In the genomic region with DNA sequence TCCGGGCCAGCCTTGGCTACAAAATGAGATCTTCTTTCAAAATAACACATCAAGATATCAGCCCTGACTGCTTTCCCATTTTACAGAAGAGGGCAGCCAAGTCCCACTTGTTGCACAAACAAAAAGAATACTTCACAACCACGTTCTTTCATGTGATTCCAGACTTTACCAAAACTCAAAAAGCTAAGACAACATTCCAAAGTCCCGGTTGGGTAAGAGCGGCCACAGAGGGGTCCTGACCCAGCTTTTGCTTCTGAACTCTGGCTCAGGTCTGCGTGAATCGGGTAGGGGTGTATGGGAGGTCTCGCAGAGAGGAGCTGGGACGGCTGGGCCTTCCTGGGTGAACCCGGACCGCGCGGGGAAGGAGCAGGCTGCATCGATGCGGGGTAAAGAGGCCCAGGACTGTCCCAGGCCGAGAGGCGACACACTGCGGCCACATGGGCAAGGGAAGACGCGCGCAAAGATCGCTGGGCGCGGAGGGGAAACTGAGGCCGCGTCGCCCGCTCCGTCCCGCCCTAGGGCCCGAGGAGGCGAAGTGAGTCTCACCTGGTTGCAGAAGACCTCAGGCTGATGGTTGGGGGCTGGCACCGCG, we compare ENCODE assay signal across 7 mouse cellular contexts. TPM values are rescaled to one million over a fixed set of nuclear protein-coding genes. Genes with fewer than 3 reads are reported as not detected.
DNase-seq lines count a peak whose midpoint lies in the region; ATAC-seq and TF ChIP-seq lines count a peak whose summit lies in the region.

No protein-coding gene starts in this region.

- under 1% methylated on average over 33 of the region's 33 CpGs for WGBS in liver, adult 2 months
- WGBS in embryonic facial prominence, embryonic 10.5 days, result 4% methylated on average over 33 of the region's 33 CpGs
- 6% methylated on average over 27 of the region's 33 CpGs for WGBS in hindbrain, embryonic 11.5 days
- 2% methylated on average over 33 of the region's 33 CpGs for WGBS in lung, embryonic 16.5 days

- peak overlapping the region; percentile 99 for H3K4me2 ChIP-seq in hindbrain, embryonic 11.5 days (replicated peaks; ENCODE audit: low read depth, low read length)
- H3K4me2 ChIP-seq in lung, embryonic 16.5 days (ENCODE audit: low read depth, low read length), result peak overlapping the region; percentile 80

- H3K27me3 ChIP-seq in liver, adult 2 months (ENCODE audit: control insufficient read depth, insufficient read depth, low read length), result no peaks in the 10 kb centered on the region
- H3K27me3 ChIP-seq in embryonic facial prominence, embryonic 10.5 days (replicated peaks; ENCODE audit: low read depth, poor library complexity, severe bottlenecking), result no peaks in the 10 kb centered on the region; the same call in 1 of the 2 replicates
- no peaks in the 10 kb centered on the region for H3K27me3 ChIP-seq in hindbrain, embryonic 11.5 days (ENCODE audit: control insufficient read depth, insufficient read depth, low read length)
- H3K27me3 ChIP-seq in lung, embryonic 16.5 days (ENCODE audit: control insufficient read depth, insufficient read depth, low read depth, low read length), result no peaks in the 10 kb centered on the region

- peak overlapping the region; percentile 98 for H3K27ac ChIP-seq in liver, adult 2 months (replicated peaks; ENCODE audit: insufficient read depth, low read depth, low read length)
- H3K27ac ChIP-seq in embryonic facial prominence, embryonic 10.5 days (replicated peaks), result peak overlapping the region; percentile 86
- H3K27ac ChIP-seq in hindbrain, embryonic 11.5 days (ENCODE audit: low read depth, low read length), result no peak overlapping the region
- H3K27ac ChIP-seq in lung, embryonic 16.5 days (ENCODE audit: low read length), result peak overlapping the region; percentile 89

- peak; percentile 43 for ATAC-seq in hindbrain, embryonic 11.5 days (ENCODE audit: low FRiP score)
- peak; percentile 59 for ATAC-seq in lung, embryonic 16.5 days (ENCODE audit: low read depth)

- H3K9ac ChIP-seq in liver, adult 2 months (ENCODE audit: low read depth, low read length), result peak overlapping the region; percentile 97
- H3K9ac ChIP-seq in hindbrain, embryonic 11.5 days (ENCODE audit: low read depth, low read length), result peak overlapping the region; percentile 75
- H3K9ac ChIP-seq in lung, embryonic 16.5 days (ENCODE audit: low read length), result peak overlapping the region; percentile 81

- no peak for TF ChIP-seq POLR2A in liver, adult 2 months (IDR thresholded peaks at IDR 0.05; ENCODE audit: extremely low read depth, insufficient read depth, low read length)

- peaks cover 4% of the 10 kb centered on the region for H3K36me3 ChIP-seq in liver, adult 2 months (ENCODE audit: control insufficient read depth, insufficient read depth, low read length)
- peaks cover 3% of the 10 kb centered on the region; the same call in 1 of the 2 replicates for H3K36me3 ChIP-seq in embryonic facial prominence, embryonic 10.5 days (replicated peaks)
- H3K36me3 ChIP-seq in hindbrain, embryonic 11.5 days (ENCODE audit: control insufficient read depth, insufficient read depth, low read length), result no peaks in the 10 kb centered on the region
- H3K36me3 ChIP-seq in lung, embryonic 16.5 days (ENCODE audit: control insufficient read depth, insufficient read depth, low read length), result no peaks in the 10 kb centered on the region

- H3K79me2 ChIP-seq in liver, adult 2 months (ENCODE audit: control insufficient read depth, insufficient read depth, low read length), result peaks cover 26% of the 10 kb centered on the region

- H3K4me3 ChIP-seq in liver, adult 2 months (ENCODE audit: insufficient read depth, low read depth, low read length), result peak overlapping the region; percentile 81
- H3K4me3 ChIP-seq in embryonic facial prominence, embryonic 10.5 days, result peak overlapping the region; percentile 92
- H3K4me3 ChIP-seq in hindbrain, embryonic 11.5 days (ENCODE audit: low read depth, low read length), result peak overlapping the region; percentile 70
- peak overlapping the region; percentile 76 for H3K4me3 ChIP-seq in lung, embryonic 16.5 days (ENCODE audit: low read length)

- H3K9me3 ChIP-seq in embryonic facial prominence, embryonic 10.5 days, result no peaks in the 10 kb centered on the region
- no peaks in the 10 kb centered on the region for H3K9me3 ChIP-seq in hindbrain, embryonic 11.5 days (ENCODE audit: control insufficient read depth, low read length)
- H3K9me3 ChIP-seq in lung, embryonic 16.5 days (ENCODE audit: control insufficient read depth, low read length), result no peaks in the 10 kb centered on the region

- no peak for TF ChIP-seq CTCF in liver, adult 2 months (IDR thresholded peaks at IDR 0.05; ENCODE audit: low read depth, low read length)

- peak; percentile 97 for DNase-seq in liver, adult 2 months (ENCODE audit: extremely low read depth, low read depth, low spot score)
- DNase-seq in liver, result no peak
- no peak for DNase-seq in embryonic facial prominence, embryonic 10.5 days (ENCODE audit: low spot score)
- DNase-seq in hindbrain, embryonic 11.5 days (ENCODE audit: low spot score), result no peak
- DNase-seq in c-Kit-positive CD71-positive TER-119-positive erythroid progenitor cells, embryonic 14.5 days (ENCODE audit: low spot score), result no peak
- no peak for DNase-seq in frontal cortex, adult 2 months (ENCODE audit: extremely low spot score in 1 of 2, low spot score in 1 of 2)

- peaks cover 27% of the 10 kb centered on the region for H3K4me1 ChIP-seq in liver, adult 2 months (ENCODE audit: control insufficient read depth, insufficient read depth, low read length)
- H3K4me1 ChIP-seq in embryonic facial prominence, embryonic 10.5 days, result peaks cover 40% of the 10 kb centered on the region
- H3K4me1 ChIP-seq in hindbrain, embryonic 11.5 days (replicated peaks; ENCODE audit: control insufficient read depth, insufficient read depth, low read length), result no peaks in the 10 kb centered on the region
- peaks cover 22% of the 10 kb centered on the region for H3K4me1 ChIP-seq in lung, embryonic 16.5 days (replicated peaks; ENCODE audit: control insufficient read depth, insufficient read depth, low read length)

RNA-seq across cellular contexts. Expression of a gene that starts 0.7 kb away (rescaled TPM):
- 1,488 and 1,502 TPM in 2 replicates for total RNA-seq in liver, adult 2 months (2014; rRNA removed)
- polyA plus RNA-seq in liver, adult 2 months (2012; rRNA removed), result 3,750 and 4,351 TPM in 2 replicates
- 145 and 157 TPM in 2 replicates for polyA plus RNA-seq in embryonic facial prominence, embryonic 10.5 days (2016; fragmentation: Nextera tagmentation; extraction: Ambion mirVana)
- 36.0 and 63.3 TPM in 2 replicates for polyA plus RNA-seq in hindbrain, embryonic 11.5 days (2014; fragmentation: Nextera tagmentation; extraction: Ambion mirVana)
- 388 and 419 TPM in 2 replicates for polyA plus RNA-seq in lung, embryonic 16.5 days (2015; fragmentation: Nextera tagmentation; extraction: Ambion mirVana)
- polyA plus RNA-seq in frontal cortex, adult 2 months (2012; rRNA removed), result 199 and 205 TPM in 2 replicates

RNA-seq across cellular contexts. Expression of a gene that starts 25.8 kb away (rescaled TPM):
- total RNA-seq in liver, adult 2 months (2014; rRNA removed), result 9.6 and 14.4 TPM in 2 replicates
- polyA plus RNA-seq in liver, adult 2 months (2012; rRNA removed), result 9.1 and 10.1 TPM in 2 replicates
- 1.7 and 2.6 TPM in 2 replicates for polyA plus RNA-seq in embryonic facial prominence, embryonic 10.5 days (2016; fragmentation: Nextera tagmentation; extraction: Ambion mirVana)
- 1.8 and 2.8 TPM in 2 replicates for polyA plus RNA-seq in hindbrain, embryonic 11.5 days (2014; fragmentation: Nextera tagmentation; extraction: Ambion mirVana)
- 2.7 and 3.4 TPM in 2 replicates for polyA plus RNA-seq in lung, embryonic 16.5 days (2015; fragmentation: Nextera tagmentation; extraction: Ambion mirVana)
- 4.0 and 4.7 TPM in 2 replicates for polyA plus RNA-seq in frontal cortex, adult 2 months (2012; rRNA removed)

RNA-seq across cellular contexts. Expression of a gene that starts 47.2 kb away (rescaled TPM):
- 39.0 and 40.1 TPM in 2 replicates for total RNA-seq in liver, adult 2 months (2014; rRNA removed)
- 16.8 and 21.7 TPM in 2 replicates for polyA plus RNA-seq in liver, adult 2 months (2012; rRNA removed)
- 51.9 TPM in 2 replicates for polyA plus RNA-seq in embryonic facial prominence, embryonic 10.5 days (2016; fragmentation: Nextera tagmentation; extraction: Ambion mirVana)
- polyA plus RNA-seq in hindbrain, embryonic 11.5 days (2014; fragmentation: Nextera tagmentation; extraction: Ambion mirVana), result 61.8 and 66.5 TPM in 2 replicates
- polyA plus RNA-seq in lung, embryonic 16.5 days (2015; fragmentation: Nextera tagmentation; extraction: Ambion mirVana), result 45.3 and 46.4 TPM in 2 replicates
- 107 and 118 TPM in 2 replicates for polyA plus RNA-seq in frontal cortex, adult 2 months (2012; rRNA removed)

RNA-seq across cellular contexts. Expression of a gene that starts 47.6 kb away (rescaled TPM):
- 2.5 and 2.8 TPM in 2 replicates for total RNA-seq in liver, adult 2 months (2014; rRNA removed)
- 0.85 and 1.4 TPM in 2 replicates for polyA plus RNA-seq in liver, adult 2 months (2012; rRNA removed)
- 1.2 and 1.6 TPM in 2 replicates for polyA plus RNA-seq in embryonic facial prominence, embryonic 10.5 days (2016; fragmentation: Nextera tagmentation; extraction: Ambion mirVana)
- polyA plus RNA-seq in hindbrain, embryonic 11.5 days (2014; fragmentation: Nextera tagmentation; extraction: Ambion mirVana), result 2.1 and 3.8 TPM in 2 replicates
- 1.1 TPM in 2 replicates for polyA plus RNA-seq in lung, embryonic 16.5 days (2015; fragmentation: Nextera tagmentation; extraction: Ambion mirVana)
- 23.8 and 24.2 TPM in 2 replicates for polyA plus RNA-seq in frontal cortex, adult 2 months (2012; rRNA removed)

RNA-seq across cellular contexts. Expression of a gene that starts 47.6 kb away (rescaled TPM):
- total RNA-seq in liver, adult 2 months (2014; rRNA removed), result 0.09 TPM in 1 of 2 replicates, not detected in the other
- not detected in 2 replicates for polyA plus RNA-seq in liver, adult 2 months (2012; rRNA removed)
- polyA plus RNA-seq in embryonic facial prominence, embryonic 10.5 days (2016; fragmentation: Nextera tagmentation; extraction: Ambion mirVana), result not detected in 2 replicates
- polyA plus RNA-seq in hindbrain, embryonic 11.5 days (2014; fragmentation: Nextera tagmentation; extraction: Ambion mirVana), result not detected in 2 replicates
- not detected in 2 replicates for polyA plus RNA-seq in lung, embryonic 16.5 days (2015; fragmentation: Nextera tagmentation; extraction: Ambion mirVana)
- 0.42 and 0.48 TPM in 2 replicates for polyA plus RNA-seq in frontal cortex, adult 2 months (2012; rRNA removed)
